Mouse (Mus musculus) liver, embryonic 13.5 days (tissue): ENCODE data around the gene B4gat1. TPM values are rescaled to one million over a fixed set of nuclear protein-coding genes. Genes with fewer than 3 reads are reported as not detected.
A peak's percentile ranks its signal among the peaks of the same experiment; 100 is the strongest.

ENCODE experiments used
- ATAC-seq: fragments of 200-750 bp; cut with Nextera tagmentation; 2 replicates; pipeline ENCODE4 v1.8.0; 2017; ENCODE audit warnings: low read depth, mild to moderate bottlenecking, moderate number of reproducible peaks, moderate library complexity
- DNase-seq: peaks from one replicate; pipeline ENCODE4 v3.0.0; 2022
- H3K27ac ChIP-seq: fragments of 300-500 bp; sonication (generic); 2 replicates; pipeline ENCODE4 v1.5.1; 2015; ENCODE audit warnings: moderate library complexity, mild to moderate bottlenecking, inconsistent platforms
- H3K27me3 ChIP-seq: fragments of 300-500 bp; sonication (generic); 2 replicates; pipeline ENCODE4 v1.6.1; 2015; ENCODE audit warnings: mild to moderate bottlenecking, inconsistent platforms
- H3K36me3 ChIP-seq: fragments of 300-500 bp; sonication (generic); 2 replicates; pipeline ENCODE4 v1.6.1; 2015; ENCODE audit warnings: mild to moderate bottlenecking, inconsistent platforms
- H3K4me1 ChIP-seq: fragments of 300-500 bp; sonication (generic); replicated peaks from 2 replicates; pipeline ENCODE4 v1.6.1; 2015; ENCODE audit warnings: inconsistent platforms
- H3K4me2 ChIP-seq: fragments of 300-500 bp; sonication (generic); 2 replicates; pipeline ENCODE4 v1.6.1; 2015; ENCODE audit warnings: inconsistent platforms, mild to moderate bottlenecking, moderate library complexity
- H3K4me3 ChIP-seq: fragments of 300-500 bp; sonication (generic); replicated peaks from 2 replicates; pipeline ENCODE4 v1.5.1; 2015; ENCODE audit warnings: mild to moderate bottlenecking, inconsistent platforms
- H3K9ac ChIP-seq: fragments of 300-500 bp; sonication (generic); 2 replicates; pipeline ENCODE4 v1.6.1; 2015; ENCODE audit warnings: mild to moderate bottlenecking, inconsistent platforms
- H3K9me3 ChIP-seq: fragments of 300-500 bp; sonication (generic); replicated peaks from 2 replicates; pipeline ENCODE4 v1.6.1; 2016; ENCODE audit warnings: inconsistent platforms
- WGBS: fragments of 180-500 bp; shearing (Covaris S2); methylation state at CpG from one replicate; pipeline ENCODE4 v1.1.7; 2015; ENCODE audit not compliant: insufficient replicate concordance; 5-methylcytosine and 5-hydroxymethylcytosine counted together
- polyA plus RNA-seq: library from polyadenylated mRNA; unstranded; fragments of >200 nt; fragmentation: Nextera tagmentation; extraction: Ambion mirVana; gene quantifications from 2 replicates; pipeline ENCODE4 v1.2.1, GENCODE M21; 2015

The B4gat1 gene
- polyA plus RNA-seq, 1 experiment from 2014 or later = 9.3 TPM

GRCm38 (mm10) chr19:5089324-5089723, 50.7 kb downstream of the B4gat1 start:
- Histone ChIP-seq H3K27me3 (peaks cover 32% of the 10 kb centered on the region), H3K27ac (no peak overlapping the region), H3K4me3 (peak overlapping the region; percentile 77), H3K4me2 (peak overlapping the region; percentile 82), H3K9me3 (no peaks in the 10 kb centered on the region), H3K4me1 (peaks cover 43% of the 10 kb centered on the region), H3K9ac (peak overlapping the region; percentile 77), H3K36me3 (peaks cover 30% of the 10 kb centered on the region)
- 78% methylated on average over 4 of the region's 4 CpGs for WGBS
- ATAC-seq (no peak), DNase-seq (no peak)

Other genes with a start within 250 kb of the B4gat1 start
- gene Rbm4, start 244.9 kb upstream of the B4gat1 start, polyA plus RNA-seq = 26.0 and 26.5 TPM in 2 replicates
- 18.5 and 20.7 TPM in 2 replicates for gene Gm21992, start 227.2 kb upstream of the B4gat1 start, polyA plus RNA-seq
- gene Rbm14, start 227.2 kb upstream of the B4gat1 start, polyA plus RNA-seq = 38.6 and 49.4 TPM in 2 replicates
- gene Ccs, start 199.5 kb upstream of the B4gat1 start, polyA plus RNA-seq = 40.7 and 41.2 TPM in 2 replicates
- 0.06 TPM in 1 of 2 replicates, not detected in the other for gene Ccdc87, start 199.5 kb upstream of the B4gat1 start, polyA plus RNA-seq
- 23.6 and 25.3 TPM in 2 replicates for gene Ctsf, start 183.7 kb upstream of the B4gat1 start, polyA plus RNA-seq
- 0.74 and 0.82 TPM in 2 replicates for gene Actn3, start 160.9 kb upstream of the B4gat1 start, polyA plus RNA-seq
- 11.2 and 11.5 TPM in 2 replicates for gene Zdhhc24, start 160.2 kb upstream of the B4gat1 start, polyA plus RNA-seq
- 0.80 and 1.1 TPM in 2 replicates for gene Bbs1, start 132.2 kb upstream of the B4gat1 start, polyA plus RNA-seq
- 59.5 and 65.1 TPM in 2 replicates for gene Dpp3, start 110.5 kb upstream of the B4gat1 start, polyA plus RNA-seq
- gene Peli3, start 95.7 kb upstream of the B4gat1 start, polyA plus RNA-seq = 0.10 and 0.13 TPM in 2 replicates
- 67.6 and 80.0 TPM in 2 replicates for gene Mrpl11, start 76.7 kb upstream of the B4gat1 start, polyA plus RNA-seq
- not detected in 2 replicates for gene Npas4, start 48.5 kb upstream of the B4gat1 start, polyA plus RNA-seq
- 1.7 and 2.3 TPM in 2 replicates for gene Slc29a2, start 15.0 kb upstream of the B4gat1 start, polyA plus RNA-seq
- gene AC124502.3, start 65 bp downstream of the B4gat1 start, polyA plus RNA-seq = 0.70 TPM in 1 of 2 replicates, not detected in the other
- gene Brms1, start 2.5 kb downstream of the B4gat1 start, polyA plus RNA-seq = 34.8 and 35.1 TPM in 2 replicates
- 0.33 and 0.36 TPM in 2 replicates for gene Rin1, start 11.7 kb downstream of the B4gat1 start, polyA plus RNA-seq
- 3.1 and 3.7 TPM in 2 replicates for gene Cd248, start 29.3 kb downstream of the B4gat1 start, polyA plus RNA-seq
- gene Tmem151a, start 46.7 kb downstream of the B4gat1 start, polyA plus RNA-seq = 0.49 and 0.89 TPM in 2 replicates
- 45.5 and 46.6 TPM in 2 replicates for gene Yif1a, start 49.7 kb downstream of the B4gat1 start, polyA plus RNA-seq
- 1.3 and 1.4 TPM in 2 replicates for gene Cnih2, start 59.7 kb downstream of the B4gat1 start, polyA plus RNA-seq
- gene Rab1b, start 68.2 kb downstream of the B4gat1 start, polyA plus RNA-seq = 96.4 and 102 TPM in 2 replicates
- gene Klc2, start 79.7 kb downstream of the B4gat1 start, polyA plus RNA-seq = 2.3 and 2.9 TPM in 2 replicates
- 7.7 and 10.4 TPM in 2 replicates for gene Pacs1, start 234.3 kb downstream of the B4gat1 start, polyA plus RNA-seq